Mouse (Mus musculus): Measurements from ENCODE around the gene Slf2. TPM values are rescaled to one million over a fixed set of nuclear protein-coding genes. Genes with fewer than 3 reads are reported as not detected.

Slf2 gene
- polyA plus RNA-seq, 1 experiment = 57.2 TPM

GRCm38 (mm10) chr19:44933136-44933535 lies 2.2 kb downstream of the Slf2 start:
- H3K27ac ChIP-seq (ENCODE audit: insufficient read depth, low read length) = no peak overlapping the region
- peaks cover 1% of the 10 kb centered on the region for H3K4me1 ChIP-seq (ENCODE audit: control insufficient read depth, insufficient read depth, low read length)
- H3K27me3 ChIP-seq (ENCODE audit: control insufficient read depth, insufficient read depth, low read length, poor library complexity, severe bottlenecking) = no peaks in the 10 kb centered on the region
- peaks cover 24% of the 10 kb centered on the region for H3K36me3 ChIP-seq (ENCODE audit: control insufficient read depth, insufficient read depth, low read length, poor library complexity, severe bottlenecking)
- H3K4me3 ChIP-seq (ENCODE audit: low read depth, low read length) = no peak overlapping the region
- no peaks in the 10 kb centered on the region for H3K9me3 ChIP-seq (replicated peaks; ENCODE audit: control insufficient read depth, insufficient read depth, low read length, poor library complexity, severe bottlenecking)
- TF ChIP-seq POLR2A (IDR thresholded peaks at IDR 0.05; ENCODE audit: insufficient read depth, low read length) (no peak), CTCF (IDR thresholded peaks at IDR 0.05; ENCODE audit: low read depth, low read length) (no peak), EP300 (IDR thresholded peaks at IDR 0.05; ENCODE audit: insufficient read depth, low read depth, low read length) (no peak)
- H3K9ac ChIP-seq (ENCODE audit: low read depth, poor library complexity, severe bottlenecking) = no peak overlapping the region; the same call in 1 of the 2 replicates

GRCm38 (mm10) chr19:44959633-44960032 lies 28.7 kb downstream of the Slf2 start:
- Histone ChIP-seq H3K36me3 (ENCODE audit: control insufficient read depth, insufficient read depth, low read length, poor library complexity, severe bottlenecking) (peaks cover 56% of the 10 kb centered on the region), H3K27me3 (ENCODE audit: control insufficient read depth, insufficient read depth, low read length, poor library complexity, severe bottlenecking) (no peaks in the 10 kb centered on the region), H3K9me3 (replicated peaks; ENCODE audit: control insufficient read depth, insufficient read depth, low read length, poor library complexity, severe bottlenecking) (no peaks in the 10 kb centered on the region), H3K4me1 (ENCODE audit: control insufficient read depth, insufficient read depth, low read length) (peaks cover 1% of the 10 kb centered on the region), H3K4me3 (ENCODE audit: low read depth, low read length) (no peak overlapping the region), H3K27ac (ENCODE audit: insufficient read depth, low read length) (no peak overlapping the region), H3K9ac (ENCODE audit: low read depth, poor library complexity, severe bottlenecking) (no peak overlapping the region)
- TF ChIP-seq EP300 (IDR thresholded peaks at IDR 0.05; ENCODE audit: insufficient read depth, low read depth, low read length) (no peak), CTCF (IDR thresholded peaks at IDR 0.05; ENCODE audit: low read depth, low read length) (no peak), POLR2A (IDR thresholded peaks at IDR 0.05; ENCODE audit: insufficient read depth, low read length) (no peak)

GRCm38 (mm10) chr19:44965978-44966377 lies 35.0 kb downstream of the Slf2 start:
- no peaks in the 10 kb centered on the region for H3K9me3 ChIP-seq (replicated peaks; ENCODE audit: control insufficient read depth, insufficient read depth, low read length, poor library complexity, severe bottlenecking)
- TF ChIP-seq EP300 (IDR thresholded peaks at IDR 0.05; ENCODE audit: insufficient read depth, low read depth, low read length) (no peak), CTCF (IDR thresholded peaks at IDR 0.05; ENCODE audit: low read depth, low read length) (no peak), POLR2A (IDR thresholded peaks at IDR 0.05; ENCODE audit: insufficient read depth, low read length) (no peak)
- no peaks in the 10 kb centered on the region for H3K27me3 ChIP-seq (ENCODE audit: control insufficient read depth, insufficient read depth, low read length, poor library complexity, severe bottlenecking)
- no peaks in the 10 kb centered on the region for H3K4me1 ChIP-seq (ENCODE audit: control insufficient read depth, insufficient read depth, low read length)
- peaks cover 56% of the 10 kb centered on the region for H3K36me3 ChIP-seq (ENCODE audit: control insufficient read depth, insufficient read depth, low read length, poor library complexity, severe bottlenecking)
- no peak overlapping the region for H3K9ac ChIP-seq (ENCODE audit: low read depth, poor library complexity, severe bottlenecking)
- H3K4me3 ChIP-seq (ENCODE audit: low read depth, low read length) = no peak overlapping the region
- H3K27ac ChIP-seq (ENCODE audit: insufficient read depth, low read length) = no peak overlapping the region

GRCm38 (mm10) chr19:44968329-44968728 lies 37.4 kb downstream of the Slf2 start:
- no peak overlapping the region for H3K4me3 ChIP-seq (ENCODE audit: low read depth, low read length)
- no peaks in the 10 kb centered on the region for H3K9me3 ChIP-seq (replicated peaks; ENCODE audit: control insufficient read depth, insufficient read depth, low read length, poor library complexity, severe bottlenecking)
- H3K36me3 ChIP-seq (ENCODE audit: control insufficient read depth, insufficient read depth, low read length, poor library complexity, severe bottlenecking) = peaks cover 61% of the 10 kb centered on the region
- no peak overlapping the region for H3K9ac ChIP-seq (ENCODE audit: low read depth, poor library complexity, severe bottlenecking)
- no peak for TF ChIP-seq CTCF (IDR thresholded peaks at IDR 0.05; ENCODE audit: low read depth, low read length)
- TF ChIP-seq POLR2A (IDR thresholded peaks at IDR 0.05; ENCODE audit: insufficient read depth, low read length) = no peak
- no peak for TF ChIP-seq EP300 (IDR thresholded peaks at IDR 0.05; ENCODE audit: insufficient read depth, low read depth, low read length)
- H3K4me1 ChIP-seq (ENCODE audit: control insufficient read depth, insufficient read depth, low read length) = no peaks in the 10 kb centered on the region
- no peak overlapping the region for H3K27ac ChIP-seq (ENCODE audit: insufficient read depth, low read length)
- H3K27me3 ChIP-seq (ENCODE audit: control insufficient read depth, insufficient read depth, low read length, poor library complexity, severe bottlenecking) = no peaks in the 10 kb centered on the region

GRCm38 (mm10) chr19:44976636-44977035 lies 45.7 kb downstream of the Slf2 start:
- Histone ChIP-seq H3K4me1 (ENCODE audit: control insufficient read depth, insufficient read depth, low read length) (no peaks in the 10 kb centered on the region), H3K36me3 (ENCODE audit: control insufficient read depth, insufficient read depth, low read length, poor library complexity, severe bottlenecking) (peaks cover 74% of the 10 kb centered on the region), H3K27me3 (ENCODE audit: control insufficient read depth, insufficient read depth, low read length, poor library complexity, severe bottlenecking) (no peaks in the 10 kb centered on the region), H3K9ac (ENCODE audit: low read depth, poor library complexity, severe bottlenecking) (no peak overlapping the region), H3K27ac (ENCODE audit: insufficient read depth, low read length) (no peak overlapping the region), H3K4me3 (ENCODE audit: low read depth, low read length) (no peak overlapping the region), H3K9me3 (replicated peaks; ENCODE audit: control insufficient read depth, insufficient read depth, low read length, poor library complexity, severe bottlenecking) (no peaks in the 10 kb centered on the region)
- TF ChIP-seq CTCF (IDR thresholded peaks at IDR 0.05; ENCODE audit: low read depth, low read length) (no peak), EP300 (IDR thresholded peaks at IDR 0.05; ENCODE audit: insufficient read depth, low read depth, low read length) (no peak), POLR2A (IDR thresholded peaks at IDR 0.05; ENCODE audit: insufficient read depth, low read length) (no peak)

GRCm38 (mm10) chr19:44977148-44977547 lies 46.2 kb downstream of the Slf2 start:
- Histone ChIP-seq H3K36me3 (ENCODE audit: control insufficient read depth, insufficient read depth, low read length, poor library complexity, severe bottlenecking) (peaks cover 71% of the 10 kb centered on the region), H3K4me1 (ENCODE audit: control insufficient read depth, insufficient read depth, low read length) (no peaks in the 10 kb centered on the region), H3K27ac (ENCODE audit: insufficient read depth, low read length) (no peak overlapping the region), H3K4me3 (ENCODE audit: low read depth, low read length) (no peak overlapping the region), H3K9me3 (replicated peaks; ENCODE audit: control insufficient read depth, insufficient read depth, low read length, poor library complexity, severe bottlenecking) (no peaks in the 10 kb centered on the region), H3K9ac (ENCODE audit: low read depth, poor library complexity, severe bottlenecking) (no peak overlapping the region), H3K27me3 (ENCODE audit: control insufficient read depth, insufficient read depth, low read length, poor library complexity, severe bottlenecking) (no peaks in the 10 kb centered on the region)
- TF ChIP-seq CTCF (IDR thresholded peaks at IDR 0.05; ENCODE audit: low read depth, low read length) (no peak), POLR2A (IDR thresholded peaks at IDR 0.05; ENCODE audit: insufficient read depth, low read length) (no peak), EP300 (IDR thresholded peaks at IDR 0.05; ENCODE audit: insufficient read depth, low read depth, low read length) (no peak)
